Mouse (Mus musculus) kidney, postnatal 10 days (tissue): ENCODE data around the gene Kat6b.
"Not testable (repeated sequence)": the region's sequence is repeated elsewhere in the genome, so short reads cannot be mapped to it uniquely, and the experiment has no call there.

Experiments used
- DNase-seq: peaks from one replicate; pipeline ENCODE4 v3.0.0; 2021; ENCODE audit warnings: mixed read lengths

Gene Kat6b

DNA sequence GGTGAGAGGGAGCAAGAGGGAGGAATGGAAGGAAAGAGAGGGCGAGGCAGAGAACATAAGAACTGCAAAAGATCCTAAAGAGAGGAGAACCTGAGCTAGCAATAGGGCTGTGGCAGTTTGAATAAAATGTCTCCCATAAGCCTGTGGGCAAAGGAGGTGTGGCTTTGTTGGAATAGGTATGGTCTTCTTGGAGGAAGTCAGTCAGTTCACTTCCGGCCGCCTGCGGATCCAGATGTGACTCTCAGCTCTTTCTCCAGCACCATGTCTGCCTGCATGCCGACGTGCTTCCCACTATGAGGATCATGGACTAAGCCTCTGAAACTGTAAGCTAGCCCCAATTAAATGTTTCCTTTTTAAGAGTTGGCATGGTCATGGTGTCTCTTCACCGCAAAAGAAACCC is at the start of gene Kat6b:
Gene Kat6b (plus strand): TSS at position 204 of the 400 bp plus-strand sequence.
- DNase-seq = no peak

- no peak for DNase-seq
Measured at GRCm38 (mm10) chr14:21433415-21433814, 47.8 kb upstream of the Kat6b start.

DNA sequence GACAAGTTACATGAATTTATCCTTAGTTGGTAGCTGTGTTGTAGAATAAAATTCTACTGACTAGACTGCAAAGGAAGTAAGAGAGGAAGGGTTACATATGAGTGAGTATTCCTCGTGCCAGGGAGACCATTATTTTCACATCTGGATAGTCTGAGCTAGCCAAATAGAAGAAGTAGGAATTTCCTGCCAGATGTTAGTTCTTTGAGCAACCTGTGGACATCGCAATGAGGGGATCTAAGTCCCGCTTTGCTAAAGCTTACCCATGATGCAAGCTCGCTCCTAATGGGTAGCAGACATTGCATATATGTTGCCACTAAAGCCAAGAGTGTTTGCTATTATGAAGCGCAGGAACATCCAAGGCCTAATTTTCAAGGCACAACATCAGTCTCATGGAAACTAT is 47.2 kb upstream of the Kat6b start:
- DNase-seq = no peak

GRCm38 (mm10) chr14:21434686-21435085 is 46.5 kb upstream of the Kat6b start:
- DNase-seq = no peak

GRCm38 (mm10) chr14:21439785-21440184 is 41.4 kb upstream of the Kat6b start:
- DNase-seq = no peak

GRCm38 (mm10) chr14:21440526-21440925 is 40.7 kb upstream of the Kat6b start:
- DNase-seq = no peak

GRCm38 (mm10) chr14:21441772-21442533 is 39.3 kb upstream of the Kat6b start:
- DNase-seq = peak; percentile 15

DNA sequence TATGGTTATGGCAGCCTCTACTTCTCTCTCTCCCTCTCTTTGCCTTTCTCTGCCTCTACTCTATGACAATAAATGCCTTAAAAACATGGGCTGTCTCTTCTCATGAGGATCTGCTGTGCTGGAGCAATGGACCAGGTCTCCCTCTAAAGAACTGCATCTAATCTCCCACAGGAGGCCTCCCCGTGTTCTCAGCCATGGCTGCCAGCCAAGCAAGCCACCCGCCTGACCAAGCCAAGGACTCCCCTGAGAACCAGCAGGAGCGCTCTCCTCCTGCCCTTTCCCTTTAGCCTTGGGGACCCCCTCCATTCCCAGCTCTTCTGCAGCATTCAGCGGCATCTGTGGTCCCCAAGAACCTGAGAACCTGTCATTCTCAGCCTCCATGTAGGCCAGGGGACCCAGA is 28.7 kb upstream of the Kat6b start:
- DNase-seq = no peak

GRCm38 (mm10) chr14:21453896-21454295 is 27.3 kb upstream of the Kat6b start:
- no peak for DNase-seq

DNA sequence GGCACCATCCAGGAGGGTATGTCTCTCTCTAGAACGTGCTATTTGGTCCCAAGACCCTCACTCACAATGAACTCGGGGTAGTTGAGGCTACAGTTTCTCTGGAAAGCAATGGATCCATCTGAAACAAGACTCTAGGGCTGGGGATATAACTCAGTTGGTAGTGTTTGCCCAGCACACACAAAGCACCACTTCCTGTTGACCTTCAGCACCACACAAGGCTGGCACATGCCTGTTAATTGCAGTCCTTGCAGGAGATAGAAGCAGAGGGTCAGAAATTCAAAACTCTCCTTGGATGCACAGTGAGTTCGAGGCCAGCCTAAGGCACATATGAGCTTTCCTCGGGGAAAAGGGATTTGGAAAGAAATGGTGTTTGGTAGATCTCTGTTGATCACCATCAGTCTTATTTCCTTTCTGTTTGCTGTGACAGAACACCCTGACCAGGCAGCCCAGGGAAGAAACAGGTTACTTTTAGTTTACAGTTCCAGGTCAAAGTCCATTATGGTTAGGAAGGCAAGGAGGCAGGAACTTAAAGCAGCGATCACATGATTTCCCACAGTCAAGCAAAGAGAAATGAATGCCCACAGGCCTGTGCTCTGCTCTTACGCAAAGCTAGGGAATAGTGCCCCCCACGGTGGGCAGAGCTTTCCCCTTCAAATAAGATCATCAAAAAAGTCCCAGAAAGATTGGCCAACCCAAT is 25.4 kb upstream of the Kat6b start:
- no peak for DNase-seq

DNA sequence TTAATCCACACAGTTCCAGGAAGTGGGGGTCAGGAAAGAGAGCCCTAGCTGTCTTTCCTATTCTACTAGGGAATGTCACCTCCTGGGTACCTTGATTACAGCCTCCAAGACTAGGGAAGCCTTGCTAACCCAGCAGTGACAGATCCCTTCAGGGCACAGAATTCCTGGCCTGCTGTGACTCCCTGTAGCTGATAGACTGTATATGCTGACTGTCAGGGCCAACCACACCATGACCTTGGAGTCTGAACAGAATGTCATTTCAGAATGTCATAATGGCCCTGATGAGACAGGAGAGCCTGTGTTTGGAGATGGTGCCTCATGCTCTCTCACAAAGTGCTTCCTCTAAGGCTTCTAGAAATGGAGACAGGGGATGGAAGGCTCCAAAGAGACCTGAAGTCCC is 24.7 kb upstream of the Kat6b start:
- DNase-seq = no peak

DNA sequence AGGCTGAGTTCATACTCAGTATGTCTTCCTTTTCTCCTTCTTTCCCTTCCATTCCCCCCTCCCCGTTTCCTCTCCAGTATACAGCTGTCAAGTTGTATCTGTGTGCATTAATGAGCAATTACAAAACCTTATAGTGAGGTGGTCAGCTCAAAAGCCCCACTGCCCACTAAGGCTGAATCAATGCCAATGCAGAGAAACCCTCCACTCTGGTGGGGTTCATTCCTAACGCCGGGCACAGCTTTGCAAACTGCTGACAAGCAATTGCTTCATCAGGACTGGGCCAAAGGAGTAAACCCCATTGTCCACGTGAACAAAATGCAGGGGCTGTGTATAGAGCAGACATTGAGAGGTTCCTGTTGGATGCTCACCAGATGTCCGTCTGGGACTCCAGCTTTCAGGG is 23.4 kb upstream of the Kat6b start:
- no peak for DNase-seq

DNA sequence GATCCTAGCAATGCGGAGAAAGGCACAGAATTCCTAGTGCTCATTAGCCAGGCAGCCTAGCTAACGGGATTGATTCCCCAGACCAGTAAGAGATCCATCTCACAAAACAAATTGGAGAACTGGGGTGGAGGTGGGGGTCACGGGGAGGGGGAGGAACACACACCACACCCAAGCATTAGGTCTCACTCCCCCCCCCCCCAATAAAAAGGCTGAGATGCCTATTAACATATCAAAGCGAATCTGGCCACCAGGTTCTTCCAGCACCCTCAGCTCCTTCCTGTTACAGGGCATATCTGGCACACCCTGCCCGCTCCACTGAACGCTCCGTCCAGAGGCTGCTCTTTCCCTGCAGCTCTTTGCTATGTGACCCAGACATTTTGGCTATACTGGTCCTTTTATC is 22.5 kb upstream of the Kat6b start:
- no peak for DNase-seq

GRCm38 (mm10) chr14:21459163-21459562 is 22.1 kb upstream of the Kat6b start:
- DNase-seq = no peak

DNA sequence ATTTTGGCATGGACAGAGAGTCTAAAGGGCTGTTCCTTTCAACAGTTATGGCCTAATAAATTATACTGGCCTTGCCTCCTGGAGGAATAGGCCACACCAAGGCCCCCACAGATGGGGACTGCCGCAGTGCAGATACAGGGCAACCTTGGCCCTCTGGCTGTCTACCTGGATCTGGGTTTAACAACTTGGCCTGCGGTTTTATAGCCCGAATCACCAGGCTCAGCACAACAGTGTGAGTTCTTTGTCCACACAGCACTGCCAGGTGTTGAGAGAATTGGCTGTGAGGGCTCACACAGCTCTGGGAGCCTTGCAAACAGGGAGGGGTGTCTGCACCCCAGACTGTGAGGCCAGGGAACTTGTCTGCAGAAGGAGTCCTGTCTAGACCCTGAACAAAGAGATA is 18.8 kb upstream of the Kat6b start:
- no peak for DNase-seq

DNA sequence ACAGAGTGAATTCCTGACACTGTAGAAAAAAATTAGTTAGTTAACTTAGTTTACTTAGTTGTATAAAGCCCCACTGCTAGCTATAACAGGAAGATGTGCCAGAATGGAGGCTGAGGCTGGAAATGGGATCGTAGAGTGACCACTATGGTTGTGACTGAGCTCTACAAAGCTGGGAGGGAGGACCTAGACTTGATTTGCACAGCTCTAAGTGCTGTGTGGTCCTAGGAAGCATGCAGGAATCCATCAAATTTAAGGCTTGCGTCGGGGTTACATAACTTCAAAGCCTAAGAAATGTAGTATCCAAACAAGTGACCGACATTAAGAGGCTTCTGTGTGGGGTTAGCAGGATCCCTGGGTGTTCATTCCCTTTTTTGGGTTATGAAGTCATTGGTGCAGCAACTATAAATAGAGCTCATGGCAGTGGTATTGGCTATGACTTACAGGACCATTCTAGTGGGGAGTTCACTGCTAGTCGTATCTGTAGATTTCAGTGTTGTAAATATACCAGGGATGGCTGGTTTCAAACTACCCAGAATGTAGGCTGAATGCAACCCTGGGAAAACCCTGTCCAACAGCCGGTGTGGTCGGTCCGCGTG is 18.0 kb upstream of the Kat6b start:
- peak; percentile 18 for DNase-seq

DNA sequence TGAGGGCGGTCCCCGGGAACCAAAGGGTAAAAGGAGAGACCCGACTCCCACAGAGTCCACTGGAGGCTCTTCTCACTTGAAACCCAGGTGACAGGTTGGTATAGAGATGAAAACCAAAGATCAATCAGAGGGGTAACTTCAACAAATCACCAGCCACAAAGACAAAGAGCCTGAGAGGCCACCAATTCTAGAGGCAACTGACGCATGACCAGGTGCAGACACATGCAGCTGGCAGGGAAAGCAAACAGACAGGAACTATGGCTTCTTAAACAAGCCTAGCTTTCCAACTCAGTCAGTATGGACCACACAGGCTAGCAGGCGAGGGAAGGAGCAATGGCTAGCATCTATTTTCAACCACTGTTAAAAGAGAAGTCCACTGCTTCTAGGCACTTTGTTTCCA is 10.8 kb upstream of the Kat6b start:
- no peak for DNase-seq

DNA sequence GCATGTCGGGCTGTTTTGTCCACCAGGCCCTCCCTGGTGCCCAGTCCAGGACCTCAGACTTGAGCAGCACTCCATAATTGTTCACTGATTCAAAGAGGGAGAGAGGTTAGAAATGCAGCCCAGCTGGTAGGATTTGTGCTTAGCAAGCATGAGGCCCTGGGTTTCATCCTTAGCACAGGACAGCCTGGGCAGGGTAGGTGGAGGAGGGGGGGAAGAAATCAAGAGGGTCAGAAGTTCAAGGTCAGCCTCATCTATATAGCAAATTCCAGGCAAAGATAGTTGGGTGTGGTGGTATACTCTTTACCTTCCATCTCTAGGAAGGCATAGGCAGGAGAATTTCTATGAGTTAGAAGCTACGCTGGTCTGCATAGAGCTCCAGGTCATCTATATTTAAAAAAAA is 9.3 kb upstream of the Kat6b start:
- DNase-seq = no peak

- not testable (repeated sequence) for DNase-seq
Measured at GRCm38 (mm10) chr14:21474593-21475132, 6.6 kb upstream of the Kat6b start.

- no peak for DNase-seq
Measured at GRCm38 (mm10) chr14:21477181-21477580, 4.1 kb upstream of the Kat6b start.

DNA sequence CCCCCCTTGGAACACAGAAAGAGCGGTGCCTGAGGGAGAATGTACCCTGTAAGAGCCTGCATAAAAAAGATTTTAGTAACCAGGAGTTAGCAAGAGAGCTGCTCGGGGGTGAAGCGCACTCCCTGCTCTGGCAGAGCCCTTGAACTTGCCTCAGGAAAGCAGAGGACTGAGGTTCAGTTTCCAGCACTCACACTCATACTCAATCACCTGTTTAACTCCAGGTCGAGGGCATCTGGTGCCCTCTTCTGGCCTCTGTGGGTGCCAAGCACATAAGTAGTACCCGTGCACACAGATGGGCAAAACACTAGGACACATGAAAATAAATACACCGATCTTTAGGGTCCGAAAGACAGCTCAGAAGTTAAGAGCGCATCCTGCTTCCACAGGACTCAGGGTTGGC is 1.7 kb upstream of the Kat6b start:
- no peak for DNase-seq

DNA sequence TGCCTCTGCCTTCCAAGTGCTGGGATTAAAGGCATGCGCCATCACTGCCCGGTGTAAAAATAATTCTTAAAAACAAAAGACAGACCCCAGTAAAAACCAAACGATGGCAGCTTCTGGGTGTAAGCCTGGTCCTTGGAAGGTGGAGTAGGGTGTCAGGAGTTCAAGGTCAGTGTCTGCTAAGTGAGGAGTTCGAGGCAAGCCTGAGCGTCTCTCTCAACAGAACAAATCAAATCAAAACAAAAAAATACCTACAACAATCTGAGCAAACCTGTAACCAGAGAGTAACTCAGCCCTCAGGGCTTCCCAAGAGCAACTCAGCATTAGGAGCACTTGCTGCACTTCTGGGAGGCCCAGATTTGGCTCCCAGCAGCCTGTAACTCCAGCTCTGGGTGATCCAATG is 1.0 kb upstream of the Kat6b start:
- DNase-seq = no peak

GRCm38 (mm10) chr14:21484199-21484598 is 3.0 kb downstream of the Kat6b start:
- DNase-seq = no peak

DNA sequence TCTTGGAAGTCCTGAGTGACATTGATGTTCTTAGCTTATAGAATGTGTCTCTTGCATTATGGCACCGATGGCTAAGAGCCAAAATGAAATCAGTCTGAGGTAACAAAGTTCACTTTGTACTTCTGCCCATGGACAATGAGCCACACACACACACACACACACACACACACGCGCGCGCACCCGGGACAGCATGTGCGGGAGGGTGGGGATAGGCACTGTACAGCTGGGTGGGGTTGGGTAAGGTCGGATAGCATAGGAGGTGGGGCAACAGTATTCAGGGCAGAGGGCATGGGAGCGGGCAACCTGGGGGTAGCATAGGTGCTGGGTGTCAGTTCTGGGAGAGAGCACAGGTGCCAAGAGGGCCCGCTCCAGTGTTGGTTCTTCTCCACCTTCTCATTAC is 3.5 kb downstream of the Kat6b start:
- no peak for DNase-seq
